Mouse (Mus musculus) forebrain, embryonic 12.5 days (tissue): ENCODE results near the gene Vmn1r55. TPM values are rescaled to one million over a fixed set of nuclear protein-coding genes. Genes with fewer than 3 reads are reported as not detected.
A peak's percentile ranks its signal among the peaks of the same experiment; 100 is the strongest.
"Not testable (repeated sequence)": the region's sequence is repeated elsewhere in the genome, so short reads cannot be mapped to it uniquely, and the experiment has no call there.

Experiments used
- ATAC-seq: fragments of 200-750 bp; cut with Nextera tagmentation; 2 replicates; pipeline ENCODE4 v1.8.0; 2017; ENCODE audit warnings: moderate TSS enrichment; ENCODE audit not compliant: low FRiP score
- H3K27ac ChIP-seq: fragments of 300-500 bp; sonication (generic); 2 replicates; pipeline ENCODE4 v1.5.1; 2016; ENCODE audit warnings: mild to moderate bottlenecking
- H3K27me3 ChIP-seq: fragments of 300-500 bp; sonication (generic); 2 replicates; pipeline ENCODE4 v1.6.1; 2016; ENCODE audit warnings: mild to moderate bottlenecking
- H3K36me3 ChIP-seq: fragments of 300-500 bp; sonication (generic); replicated peaks from 2 replicates; pipeline ENCODE4 v1.6.1; 2016; ENCODE audit warnings: mild to moderate bottlenecking
- H3K4me1 ChIP-seq: fragments of 300-500 bp; sonication (generic); 2 replicates; pipeline ENCODE4 v1.6.1; 2016
- H3K4me2 ChIP-seq: fragments of 300-500 bp; sonication (generic); 2 replicates; pipeline ENCODE4 v1.6.1; 2016; ENCODE audit warnings: mild to moderate bottlenecking, moderate library complexity
- H3K4me3 ChIP-seq: fragments of 300-500 bp; sonication (generic); replicated peaks from 2 replicates; pipeline ENCODE4 v1.5.1; 2016; ENCODE audit warnings: mild to moderate bottlenecking
- H3K9ac ChIP-seq: fragments of 300-500 bp; sonication (generic); 2 replicates; pipeline ENCODE4 v1.6.1; 2016; ENCODE audit warnings: mild to moderate bottlenecking
- H3K9me3 ChIP-seq: fragments of 300-500 bp; sonication (generic); 2 replicates; pipeline ENCODE4 v1.6.1; 2016
- WGBS: fragments of 180-500 bp; shearing (Covaris S2); methylation state at CpG from one replicate; pipeline ENCODE4 v1.1.7; 2016; 5-methylcytosine and 5-hydroxymethylcytosine counted together
- microRNA-seq: library from miRNA; unstranded; fragments of <30 nt; microRNA quantifications from one replicate; pipeline ENCODE4, GENCODE M21; 2017
- polyA plus RNA-seq: library from polyadenylated mRNA; unstranded; fragments of >200 nt; fragmentation: Nextera tagmentation; extraction: Ambion mirVana; gene quantifications from 2 replicates; pipeline ENCODE4 v1.2.1, GENCODE M21; 2016

Vmn1r55 gene
- polyA plus RNA-seq, 1 experiment from 2014 or later = not detected

- H3K4me2 ChIP-seq = peak within 1 kb of the TSS; percentile 92
- H3K36me3 ChIP-seq = peaks cover 60% of the 10 kb centered on the region
- H3K4me3 ChIP-seq = peak within 1 kb of the TSS; percentile 94
- H3K9ac ChIP-seq = peak within 1 kb of the TSS; percentile 94
- peak within 1 kb of the TSS; percentile 90 for H3K27ac ChIP-seq
- under 1% methylated on average over 81 of the region's 81 CpGs for WGBS
- ATAC-seq = peak; percentile 98
- no peaks in the 10 kb centered on the region for H3K27me3 ChIP-seq
- peaks cover 16% of the 10 kb centered on the region for H3K4me1 ChIP-seq
- no peaks in the 10 kb centered on the region for H3K9me3 ChIP-seq
Measured at GRCm38 (mm10) chr7:5080010-5080751, 69.3 kb downstream of the Vmn1r55 start, which contains the start of gene Epn1. TSS of gene Epn1 (plus strand) at chr7:5080235.

GRCm38 (mm10) chr7:5079365-5080009 lies 70.0 kb downstream of the Vmn1r55 start:
- WGBS = 49% methylated on average over 9 of the region's 13 CpGs
- not testable (repeated sequence) for H3K27me3 ChIP-seq, H3K9ac ChIP-seq, H3K9me3 ChIP-seq
- peak overlapping the region; percentile 94 for H3K4me3 ChIP-seq
- H3K4me1 ChIP-seq = peaks cover 16% of the 10 kb centered on the region
- ATAC-seq = peak; percentile 37
- peak overlapping the region; percentile 92 for H3K4me2 ChIP-seq
- H3K36me3 ChIP-seq = peaks cover 61% of the 10 kb centered on the region
- peak overlapping the region; percentile 90 for H3K27ac ChIP-seq

Small RNA genes lying within 50 kb of the gene (microRNA-seq; reads per million reads assigned to microRNA genes)
- gene Gm26217 = not detected

Other genes starting within 250 kb of the Vmn1r55 start
- 0.24 and 0.41 TPM in 2 replicates for gene Gm36210, start 243.2 kb downstream of the Vmn1r55 start, polyA plus RNA-seq
- gene Zfp628, start 234.5 kb downstream of the Vmn1r55 start, polyA plus RNA-seq = 4.0 and 4.6 TPM in 2 replicates
- gene Nat14, start 227.6 kb downstream of the Vmn1r55 start, polyA plus RNA-seq = 18.1 and 19.4 TPM in 2 replicates
- 0.89 and 1.4 TPM in 2 replicates for gene Ssc5d, start 223.9 kb downstream of the Vmn1r55 start, polyA plus RNA-seq
- not detected in 2 replicates for gene Sbk2, start 185.3 kb downstream of the Vmn1r55 start, polyA plus RNA-seq
- not detected in 2 replicates for gene Sbk3, start 178.5 kb downstream of the Vmn1r55 start, polyA plus RNA-seq
- gene Zfp579, start 153.5 kb downstream of the Vmn1r55 start, polyA plus RNA-seq = 55.9 and 56.9 TPM in 2 replicates
- gene Zfp524, start 135.3 kb downstream of the Vmn1r55 start, polyA plus RNA-seq = 9.5 and 9.6 TPM in 2 replicates
- 64.9 and 67.3 TPM in 2 replicates for gene Fiz1, start 135.0 kb downstream of the Vmn1r55 start, polyA plus RNA-seq
- gene Gm44973, start 134.2 kb downstream of the Vmn1r55 start, polyA plus RNA-seq = 0.69 TPM in 1 of 2 replicates, not detected in the other
- gene Zfp865, start 129.3 kb downstream of the Vmn1r55 start, polyA plus RNA-seq = 6.7 and 7.3 TPM in 2 replicates
- 11.0 and 12.8 TPM in 2 replicates for gene Ccdc106, start 129.1 kb downstream of the Vmn1r55 start, polyA plus RNA-seq
- gene 4632433K11Rik, start 115.6 kb downstream of the Vmn1r55 start, polyA plus RNA-seq = not detected in 2 replicates
- 4.0 and 4.5 TPM in 2 replicates for gene Zfp784, start 111.2 kb downstream of the Vmn1r55 start, polyA plus RNA-seq
- 44.9 and 46.3 TPM in 2 replicates for gene Zfp580, start 98.1 kb downstream of the Vmn1r55 start, polyA plus RNA-seq
- gene U2af2, start 87.5 kb downstream of the Vmn1r55 start, polyA plus RNA-seq = 165 and 166 TPM in 2 replicates
- gene Epn1, start 69.4 kb downstream of the Vmn1r55 start, polyA plus RNA-seq = 62.9 and 66.4 TPM in 2 replicates
- gene Rfpl4, start 32.7 kb downstream of the Vmn1r55 start, polyA plus RNA-seq = not detected in 2 replicates
- gene Rasl2-9, start 23.7 kb downstream of the Vmn1r55 start, polyA plus RNA-seq = 0.40 and 0.51 TPM in 2 replicates
- not detected in 2 replicates for gene Vmn1r56, start 47.1 kb upstream of the Vmn1r55 start, polyA plus RNA-seq
- gene Vmn1r57, start 68.8 kb upstream of the Vmn1r55 start, polyA plus RNA-seq = not detected in 2 replicates
- gene Gm5065, start 200.9 kb upstream of the Vmn1r55 start, polyA plus RNA-seq = not detected in 2 replicates
- not detected in 2 replicates for gene Nlrp2, start 201.4 kb upstream of the Vmn1r55 start, polyA plus RNA-seq